Mouse (Mus musculus) spleen, postnatal 14 days (tissue): ENCODE results near the gene Car6.
A peak's percentile ranks its signal among the peaks of the same experiment; 100 is the strongest.

Experiments
- DNase-seq, 2 experiments: peaks; one replicate each; pipeline ENCODE4 v3.0.0; 2021 to 2022; ENCODE audit warnings: low spot score in 2 of 2

Car6 gene

DNA sequence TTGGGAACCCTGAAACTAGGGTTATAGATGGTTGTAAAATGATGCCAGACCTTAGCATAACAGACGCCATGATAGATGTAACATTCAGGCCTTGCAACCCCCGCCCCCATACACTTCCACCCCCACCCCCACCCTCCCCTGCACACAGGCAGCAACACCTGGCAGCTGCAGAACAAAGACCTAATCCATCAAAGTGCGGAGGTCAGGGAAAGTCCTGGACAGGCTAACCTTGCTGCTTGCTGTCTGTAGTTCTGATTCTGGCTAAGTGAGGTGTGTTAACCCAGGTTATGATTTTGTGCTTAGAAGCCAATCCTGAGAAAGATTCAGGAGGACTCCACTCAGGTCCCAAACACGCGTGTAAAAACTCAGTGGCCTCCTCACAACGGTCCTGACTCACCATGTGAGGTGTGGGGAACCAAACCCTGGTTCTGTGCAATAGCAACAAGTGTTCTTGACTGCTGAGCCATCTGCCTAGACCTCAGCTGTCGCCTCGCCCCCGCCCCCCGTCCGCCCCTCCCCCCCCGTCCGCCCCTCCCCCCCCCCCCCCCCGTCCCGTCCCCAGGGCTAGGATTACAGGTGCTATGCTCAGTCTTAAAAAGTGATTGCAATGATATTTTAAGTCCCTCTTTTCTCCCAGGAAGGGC is 28.7 kb upstream of the Car6 start:
- DNase-seq, result no peak

DNA sequence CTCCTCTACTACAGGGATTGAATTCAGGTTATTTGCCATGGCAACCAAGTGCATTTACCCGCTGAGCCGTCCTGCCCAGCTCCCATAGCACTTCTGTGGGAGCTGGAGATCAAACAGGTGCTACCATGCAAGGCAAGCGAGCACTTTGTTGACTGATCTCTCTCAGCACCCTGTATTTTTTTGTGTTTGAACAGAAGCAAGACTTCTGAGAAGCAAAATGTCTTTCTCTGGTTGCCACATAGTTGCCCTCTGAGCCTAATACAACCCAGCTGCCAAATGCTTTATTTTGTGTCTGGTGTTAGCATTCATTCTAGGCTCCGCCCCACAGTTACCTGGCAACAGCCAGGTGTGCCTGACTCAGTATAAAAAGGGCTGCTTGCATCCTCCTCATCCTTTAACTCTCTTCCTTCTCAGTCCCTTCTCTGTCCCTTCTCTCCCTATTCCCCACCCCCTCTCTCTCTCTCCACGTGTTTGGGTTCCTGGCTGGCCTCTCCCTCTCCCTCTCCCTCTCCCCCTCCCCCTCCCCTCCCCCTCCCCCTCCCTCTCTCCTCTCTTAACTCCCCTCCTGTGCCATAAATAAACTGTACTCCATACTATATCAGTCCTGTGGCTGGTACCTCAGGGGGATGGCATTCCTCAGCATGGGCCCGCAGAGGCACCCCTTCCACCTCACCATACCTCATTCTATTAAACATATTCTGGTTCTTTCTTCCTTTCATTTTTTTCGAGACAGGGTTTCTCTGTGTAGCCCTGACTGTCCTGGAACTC is 27.6 kb upstream of the Car6 start:
- DNase-seq, result no peak

DNA sequence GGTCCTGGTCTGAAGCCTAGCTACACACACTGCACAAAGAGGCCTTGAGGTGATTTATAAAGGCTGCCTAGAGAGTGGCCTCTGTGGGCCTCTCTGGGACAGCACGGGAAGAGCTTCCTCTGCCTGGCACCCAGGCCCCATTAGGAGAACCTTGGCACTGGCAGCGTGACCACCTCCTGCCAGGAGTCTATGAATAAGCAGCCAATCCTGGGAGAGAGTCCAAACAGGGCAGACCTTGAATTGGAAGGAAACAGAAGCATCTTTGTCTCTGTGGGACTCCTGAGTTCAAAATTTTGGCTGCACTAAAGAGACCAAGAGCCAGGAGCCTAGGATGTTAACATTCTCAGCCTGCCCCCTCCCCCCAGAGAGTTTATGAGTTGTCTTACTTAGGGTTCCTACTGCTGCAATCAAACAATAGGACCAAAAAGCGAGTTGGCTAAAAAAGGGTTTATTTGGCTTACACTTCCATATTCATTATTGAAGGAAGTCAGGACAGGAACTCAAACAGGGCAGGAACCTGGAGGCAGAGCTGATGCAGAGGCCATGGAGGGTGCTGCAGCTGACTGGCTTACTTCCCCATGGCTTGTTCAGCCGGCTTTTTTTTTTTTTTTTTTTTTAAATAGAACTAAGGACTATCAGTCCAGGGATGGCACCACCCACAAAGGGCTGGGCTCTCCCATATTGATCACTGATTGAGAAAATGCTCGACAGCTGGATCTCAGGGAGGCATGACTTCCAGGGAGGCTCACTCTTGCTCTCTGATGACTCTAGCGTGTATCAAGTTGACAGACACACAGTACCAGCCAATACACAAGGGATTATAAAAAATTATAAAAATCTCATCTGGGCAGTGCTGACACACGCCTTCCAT is 25.9 kb upstream of the Car6 start:
- DNase-seq, result no peak

DNA sequence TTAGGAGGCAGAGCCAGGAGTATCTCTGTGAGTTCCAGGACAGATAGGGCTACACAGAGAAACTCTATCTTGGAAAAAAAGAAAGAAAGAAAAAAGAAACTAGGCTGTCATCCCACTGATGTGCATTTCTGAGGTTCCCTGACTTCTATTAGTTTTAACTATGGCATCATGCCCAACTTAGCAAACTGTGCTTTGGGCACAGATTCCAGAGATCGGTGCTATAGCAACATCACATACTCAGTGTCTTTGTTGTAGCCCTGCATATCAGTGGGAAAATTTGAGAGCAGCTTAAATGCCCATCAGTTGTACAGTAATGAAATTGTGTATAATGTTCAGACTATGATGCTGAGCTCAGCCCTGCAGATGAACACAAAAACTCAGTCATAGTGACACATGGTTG is 24.6 kb upstream of the Car6 start:
- DNase-seq, result no peak

DNA sequence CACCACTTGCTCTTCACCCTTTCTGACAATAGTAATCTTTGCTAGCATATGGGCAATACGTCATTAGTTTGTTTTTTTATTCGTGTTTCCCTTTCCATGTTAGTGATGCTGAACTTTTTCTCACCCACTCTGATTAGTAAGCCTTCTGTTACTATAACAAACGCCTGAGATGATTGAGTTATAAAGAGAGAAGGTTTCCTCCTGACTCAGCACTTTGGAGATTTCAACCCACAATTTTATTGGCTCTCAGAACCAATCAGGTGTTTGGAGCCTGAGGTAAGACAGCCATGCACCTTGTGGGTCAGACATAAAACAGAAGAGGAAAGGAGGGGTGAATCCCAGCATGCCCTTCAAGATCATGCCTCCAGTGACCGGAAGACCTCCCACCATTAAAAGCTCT is 22.7 kb upstream of the Car6 start:
- no peak for DNase-seq

DNA sequence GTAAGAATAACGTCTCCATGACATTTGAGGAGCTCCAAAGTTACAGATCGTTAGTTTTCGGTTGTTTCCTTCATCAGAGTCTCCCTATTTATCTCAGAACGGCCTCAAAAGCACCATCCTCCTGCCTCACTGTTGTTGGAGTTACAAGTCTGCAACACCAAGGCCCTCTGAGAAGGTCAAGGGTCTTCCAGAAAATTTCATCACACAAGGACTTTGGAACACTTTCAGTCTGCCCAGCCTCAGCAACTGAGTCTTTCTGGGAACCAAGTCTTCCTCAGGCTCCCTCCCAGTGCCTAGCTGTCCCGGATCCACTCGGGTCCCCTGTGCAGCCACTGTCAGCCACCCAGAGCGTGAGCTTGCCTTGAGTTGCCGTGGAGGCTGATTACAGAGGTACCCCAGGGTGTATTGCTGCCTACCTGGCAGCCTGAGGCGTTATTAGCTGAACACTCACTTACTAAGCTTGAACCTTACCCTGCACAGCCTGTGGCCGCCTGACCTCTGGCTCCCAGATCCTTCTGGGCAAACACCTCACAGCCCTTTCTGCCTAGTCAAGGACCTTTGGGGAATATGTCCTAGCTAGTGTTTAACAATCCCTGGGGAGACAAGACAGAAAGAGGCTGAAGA is 20.0 kb upstream of the Car6 start:
- no peak for DNase-seq

DNA sequence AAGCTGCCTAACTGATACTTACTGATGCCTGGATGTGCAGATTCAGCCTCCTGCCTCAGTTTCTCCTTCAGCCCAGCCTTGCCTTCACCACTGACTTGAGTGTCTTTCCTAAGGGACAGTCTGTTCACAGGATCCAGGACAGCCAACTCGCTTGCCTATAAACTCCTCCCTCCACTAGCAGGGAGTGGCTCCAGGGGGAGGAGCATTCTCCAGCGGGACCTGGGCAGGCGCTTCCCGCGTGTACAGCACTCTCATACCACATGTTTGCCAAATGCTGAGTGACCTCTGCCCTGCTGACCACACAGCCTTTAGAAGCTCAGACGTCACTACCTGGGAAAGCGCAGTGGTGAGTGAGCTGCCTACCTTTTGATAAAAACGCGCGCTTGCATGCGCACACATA is 19.5 kb upstream of the Car6 start:
- DNase-seq, result no peak

DNA sequence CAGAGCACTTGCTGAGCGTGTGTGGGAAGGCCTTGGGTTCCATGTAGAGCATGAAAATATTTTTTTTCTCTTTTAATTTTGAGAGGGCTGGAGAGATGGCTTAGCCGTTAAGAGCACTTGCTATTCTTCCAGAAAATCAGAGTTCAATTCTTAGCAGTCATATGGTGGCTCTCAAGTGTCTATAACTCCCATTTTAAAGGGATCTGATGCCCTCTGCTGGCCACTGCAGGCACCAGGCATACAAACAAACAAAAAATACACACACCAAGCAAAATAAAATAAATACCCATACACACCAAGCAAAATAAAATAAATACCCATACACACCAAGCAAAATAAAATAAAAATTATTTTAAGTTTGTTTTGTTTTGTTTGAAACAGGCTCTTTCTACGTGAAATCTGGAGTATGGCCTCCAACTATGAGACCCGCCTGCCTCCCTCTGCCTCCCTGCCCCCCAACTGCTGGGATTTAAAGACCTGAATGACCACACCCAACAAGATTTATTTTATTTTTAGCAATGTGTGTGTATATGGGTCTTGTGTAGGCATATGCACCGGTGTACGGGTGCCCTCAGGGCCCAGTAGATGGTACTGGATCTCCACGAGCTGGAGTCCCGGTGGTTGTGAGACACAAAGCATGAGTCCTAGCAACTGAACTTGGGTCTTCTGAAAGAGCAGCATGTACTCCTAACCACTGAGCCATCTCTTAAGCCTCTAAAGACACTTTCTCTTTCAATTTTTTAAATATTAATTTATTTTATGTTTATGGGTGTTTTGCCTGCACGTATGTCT is 18.6 kb upstream of the Car6 start:
- DNase-seq, result peak in 1 of 2 experiments; percentile 55

DNA sequence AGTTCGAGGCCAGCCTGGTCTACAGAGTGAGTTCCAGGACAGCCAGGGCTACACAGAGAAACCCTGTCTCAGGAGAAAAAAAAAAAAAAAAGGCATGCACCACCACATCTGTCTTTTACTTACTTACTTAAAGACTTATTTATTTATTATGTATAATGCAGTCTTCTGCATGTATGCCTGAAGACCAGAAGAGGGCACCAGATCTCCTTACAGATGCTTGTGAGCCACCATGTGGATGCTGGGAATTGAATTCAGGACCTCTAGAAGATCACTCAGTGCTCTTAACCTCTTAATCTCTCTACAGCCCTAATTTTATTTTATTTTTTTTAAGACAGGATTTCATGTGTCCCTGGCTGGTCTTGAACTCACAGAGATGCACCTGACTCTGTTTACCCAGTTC is 16.8 kb upstream of the Car6 start:
- no peak for DNase-seq

DNA sequence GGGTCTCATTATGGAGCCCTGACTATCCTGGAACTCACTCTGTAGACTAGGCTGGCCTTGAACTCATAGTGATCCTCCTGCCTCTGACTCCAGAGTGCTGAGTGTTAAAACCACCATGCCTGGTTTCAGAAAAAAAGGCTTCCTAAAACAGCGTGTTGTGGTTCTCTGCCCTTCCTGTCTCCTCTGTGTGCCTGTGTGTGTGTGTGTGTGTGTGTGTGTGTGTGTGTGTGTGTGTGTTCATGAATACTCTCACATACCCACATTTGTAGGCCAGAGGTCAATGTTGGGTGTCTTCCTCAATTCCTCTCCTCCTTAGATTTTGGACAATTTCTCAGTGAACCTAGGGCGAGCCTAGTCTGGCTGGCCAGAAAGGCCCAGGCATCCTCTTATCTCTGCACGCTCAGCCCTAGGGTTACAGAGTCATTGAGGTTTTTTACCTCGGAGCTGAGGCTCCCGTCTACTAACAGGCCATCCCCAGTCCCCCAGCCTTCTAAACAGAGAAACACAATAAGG is 16.0 kb upstream of the Car6 start:
- DNase-seq, result no peak

DNA sequence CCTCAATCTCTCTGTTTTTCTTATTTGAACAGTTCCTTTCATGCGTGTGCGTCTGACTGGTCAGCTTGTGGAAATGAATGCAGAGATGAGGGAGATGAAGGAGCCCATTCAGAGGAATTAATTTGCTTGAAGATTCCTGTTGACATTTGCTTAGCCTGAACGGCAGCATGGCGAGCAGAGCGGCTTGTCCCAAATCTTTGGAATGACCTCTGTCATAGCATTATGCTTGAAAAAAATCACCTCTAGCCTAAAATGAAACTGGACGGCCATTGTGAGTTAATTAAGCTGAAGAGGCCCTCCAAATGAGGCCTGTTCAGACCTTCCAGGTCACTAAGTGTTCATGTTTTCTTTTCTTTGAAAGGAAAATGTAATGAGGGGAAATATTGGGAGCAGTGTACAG is 15.3 kb upstream of the Car6 start:
- no peak for DNase-seq

DNA sequence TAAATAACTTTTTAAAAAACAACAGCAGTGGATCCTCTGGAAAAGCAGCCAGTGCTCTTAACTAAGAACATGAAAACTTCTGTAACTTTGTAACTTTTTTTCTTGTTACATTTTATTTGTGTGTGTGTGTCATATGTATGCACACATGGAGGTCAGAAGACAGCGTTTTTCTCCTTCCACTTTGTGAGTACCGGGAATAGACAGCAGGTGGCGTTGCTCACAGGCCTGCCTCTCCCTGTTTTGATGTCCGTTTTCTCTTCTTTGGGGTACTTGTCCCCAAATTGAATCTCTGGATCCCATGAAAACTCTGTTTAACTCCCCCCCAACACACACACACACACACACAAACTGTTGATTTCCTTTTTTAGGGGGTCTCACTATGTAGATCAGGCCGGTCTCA is 12.8 kb upstream of the Car6 start:
- no peak for DNase-seq

DNA sequence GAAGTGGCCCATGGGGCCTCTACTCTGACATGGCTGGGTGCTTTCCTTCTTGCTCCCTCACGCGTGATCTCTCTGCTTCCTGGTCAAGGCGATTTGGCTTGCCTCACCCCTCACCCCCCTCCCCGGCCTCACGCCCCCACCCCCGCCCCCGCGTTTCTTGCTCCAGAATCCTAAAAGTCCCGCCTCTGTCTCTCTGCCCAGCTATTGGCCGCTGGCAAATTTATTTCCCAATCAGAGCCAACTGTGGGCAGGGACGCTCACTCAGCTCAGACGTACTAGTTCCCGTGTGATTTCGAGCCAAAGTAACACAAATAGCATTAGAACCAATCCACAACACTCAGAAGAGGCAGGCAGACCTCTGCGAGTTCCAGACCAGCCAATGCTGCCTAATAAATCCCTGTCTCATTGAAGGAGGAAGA is 11.4 kb upstream of the Car6 start:
- DNase-seq, result peak in 1 of 2 experiments; percentile 21

DNA sequence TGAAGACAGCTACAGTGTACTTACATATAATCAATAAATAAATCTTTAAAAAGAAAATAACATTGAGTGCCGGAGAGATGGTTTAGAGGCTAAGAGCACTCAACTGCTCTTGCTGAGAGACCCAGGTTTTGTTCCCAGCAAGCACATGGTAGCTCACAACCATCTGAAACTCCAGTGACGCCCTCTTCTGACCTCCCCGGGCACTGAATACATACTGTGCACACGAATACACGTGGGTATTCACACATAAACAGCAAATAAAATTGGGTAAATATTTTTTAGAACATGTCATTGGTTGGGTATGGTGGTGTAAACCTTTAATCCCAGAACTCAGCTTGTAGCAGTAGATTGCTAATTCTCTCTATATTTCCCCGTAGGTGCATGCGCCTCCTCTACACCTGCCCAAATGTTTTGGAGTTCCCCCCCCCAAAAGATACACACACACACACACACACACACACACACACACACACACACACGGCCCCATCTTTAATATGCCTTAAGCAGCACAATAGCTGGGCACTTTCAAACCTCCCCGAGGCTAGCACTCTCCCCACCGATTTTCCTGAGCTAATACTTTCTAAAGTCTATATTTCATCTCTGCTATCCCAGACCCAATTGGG is 10.9 kb upstream of the Car6 start:
- DNase-seq, result no peak

DNA sequence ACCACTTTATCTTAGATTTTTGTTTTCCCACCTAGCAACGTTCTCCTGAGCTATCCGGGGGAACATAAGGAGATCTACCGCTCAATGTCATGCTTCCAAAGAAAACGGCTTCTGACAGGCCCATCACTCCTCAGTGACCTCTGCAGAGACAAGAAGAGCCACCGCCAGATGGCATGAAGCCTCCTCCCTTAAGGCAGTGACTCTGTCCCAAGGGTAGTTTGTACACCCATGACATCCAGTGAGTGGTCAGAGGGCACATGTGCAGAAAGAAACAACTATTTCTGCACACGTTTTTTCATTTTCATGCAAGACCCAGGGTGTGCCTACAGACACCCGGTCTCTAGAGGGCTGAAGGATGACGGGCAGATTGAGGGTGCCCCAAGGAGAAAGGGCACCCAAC is 9.2 kb upstream of the Car6 start:
- DNase-seq, result no peak

DNA sequence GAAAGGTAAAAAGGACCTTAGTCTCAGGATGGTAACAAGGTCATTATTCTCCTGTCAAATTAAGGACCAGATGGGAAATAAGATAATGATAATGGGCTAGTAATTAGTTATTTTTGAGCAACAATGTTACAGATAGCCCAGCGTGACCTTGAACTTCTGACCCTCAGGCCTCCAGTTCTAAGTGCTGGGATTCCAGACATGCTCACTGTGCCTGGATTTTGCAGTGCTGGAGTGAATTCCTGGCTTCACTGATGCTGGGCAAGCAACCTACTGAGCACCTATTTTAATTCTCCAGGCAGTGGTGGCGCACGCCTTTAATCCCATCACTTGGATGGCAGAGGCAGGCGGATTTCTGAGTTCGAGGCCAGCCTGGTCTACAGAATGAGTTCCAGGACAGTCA is 8.6 kb upstream of the Car6 start:
- DNase-seq, result no peak

DNA sequence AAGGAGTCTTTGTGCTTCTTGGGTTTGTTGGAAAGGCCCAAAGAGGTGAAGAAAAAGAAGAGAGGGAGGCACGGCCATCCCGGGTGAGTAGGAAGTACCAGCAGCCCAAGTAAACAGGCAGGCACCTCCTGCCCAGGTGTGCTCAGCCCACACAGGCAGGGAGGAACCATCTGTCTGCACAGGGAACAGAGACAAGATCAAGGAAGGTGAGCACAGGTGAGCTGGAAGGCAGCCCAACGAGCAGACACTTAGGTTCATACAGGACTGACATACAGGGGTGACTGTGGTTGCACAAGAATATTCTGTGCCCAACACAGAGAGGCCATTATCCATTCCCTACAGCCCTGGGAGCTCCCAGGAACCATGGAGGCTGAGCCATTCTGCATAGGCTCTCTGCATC is 3.7 kb upstream of the Car6 start:
- DNase-seq, result no peak

DNA sequence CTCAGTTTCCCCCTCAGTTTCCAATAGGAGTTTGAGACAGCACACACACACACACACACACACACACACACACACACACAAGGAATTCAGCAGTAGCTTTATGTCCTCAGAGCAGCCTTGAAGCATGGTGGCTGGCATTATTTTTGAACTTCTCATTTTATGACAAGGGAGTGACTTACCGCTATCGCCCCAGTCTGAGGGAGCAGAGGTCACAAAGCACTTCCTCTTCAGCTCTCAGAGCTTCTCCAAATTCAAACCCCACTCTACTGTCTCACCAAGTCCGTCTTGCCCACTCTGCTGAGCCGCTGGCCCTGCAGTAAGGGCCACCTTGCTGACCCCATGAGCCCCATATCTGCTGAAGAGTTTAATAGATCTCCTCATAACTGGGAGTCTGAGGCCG is 1.6 kb upstream of the Car6 start:
- no peak for DNase-seq

DNA sequence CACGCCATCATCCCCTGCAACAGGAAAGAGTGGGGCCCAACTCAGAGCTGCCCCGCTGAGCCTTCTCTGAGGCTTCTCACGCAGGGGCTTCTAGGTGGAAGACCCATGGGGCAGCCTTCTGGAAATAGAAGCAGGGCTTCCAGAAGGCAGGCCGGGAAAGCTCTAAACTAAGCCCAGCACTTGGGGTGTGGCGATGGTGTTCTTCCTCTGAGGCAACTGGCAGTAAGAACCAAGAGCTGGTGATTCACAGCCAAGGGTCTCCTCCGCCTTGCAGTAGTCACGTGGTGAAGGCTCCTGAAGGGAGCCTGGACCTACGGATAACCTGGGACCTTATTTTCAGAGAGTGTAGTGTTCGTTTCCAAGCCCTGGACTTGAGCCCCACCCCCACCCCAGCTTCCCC is 2.9 kb downstream of the Car6 start:
- no peak for DNase-seq

DNA sequence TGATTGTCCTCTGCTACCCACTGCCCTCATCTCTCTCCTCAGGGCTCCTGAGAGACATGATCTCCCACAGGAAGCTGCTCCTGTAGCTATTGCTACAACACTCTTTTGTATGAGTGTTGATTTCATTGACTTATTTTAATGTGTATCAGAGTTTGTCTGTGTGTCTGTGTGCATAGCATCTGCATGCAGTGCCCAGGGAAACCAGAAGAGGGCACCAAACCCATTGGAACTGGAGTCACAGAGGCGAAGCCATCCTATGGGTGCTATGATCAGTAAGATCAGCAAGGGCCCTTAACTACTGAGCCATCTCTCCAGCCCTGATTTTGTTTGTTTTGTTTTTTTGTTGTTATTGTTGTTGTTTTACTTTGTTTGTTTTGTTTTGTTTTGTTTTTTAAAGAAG is 7.2 kb downstream of the Car6 start:
- DNase-seq, result peak in 1 of 2 experiments; percentile 61

DNA sequence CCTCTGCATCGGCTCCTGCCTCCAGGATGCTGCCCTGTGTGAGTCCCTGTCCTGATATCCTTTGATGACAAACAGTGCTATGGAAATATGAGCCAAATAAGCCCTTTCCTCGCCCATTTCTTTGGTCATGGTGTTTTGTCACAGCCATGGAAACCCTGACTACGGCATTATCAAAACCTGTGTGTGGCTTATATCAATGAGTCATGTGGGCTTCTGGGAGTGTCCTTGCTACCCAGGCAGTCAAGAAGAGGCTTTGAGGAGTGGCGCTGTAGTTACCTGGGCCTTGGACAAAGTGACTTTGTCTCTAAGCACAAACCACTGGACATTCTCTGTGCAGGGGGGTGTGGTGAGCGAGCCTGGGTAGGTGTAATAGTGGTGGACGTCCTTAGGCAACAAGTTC is 8.9 kb downstream of the Car6 start:
- no peak for DNase-seq
